Mouse (Mus musculus): ENCODE data around the gene Tnfrsf13c.

Tnfrsf13c gene

DNA sequence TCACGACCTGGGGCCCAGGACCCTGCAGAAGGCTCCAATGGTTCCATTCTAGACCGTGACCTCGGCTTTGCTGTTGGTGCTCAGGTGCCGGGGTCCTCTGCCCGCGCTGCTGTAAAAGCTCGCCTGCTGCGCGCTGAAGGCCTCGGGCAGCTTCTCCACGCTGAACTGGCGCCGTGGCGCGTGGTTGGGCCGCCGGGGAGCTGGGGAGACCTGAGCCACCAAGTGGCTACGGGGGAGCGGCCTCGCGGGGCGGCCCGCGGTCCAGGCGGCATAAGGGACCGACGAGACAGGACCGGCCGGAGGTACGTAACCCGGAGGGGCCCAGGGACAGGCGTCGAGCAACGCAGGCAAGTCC is 17.1 kb downstream of the Tnfrsf13c start:
- peak in 1 of 2 experiments; percentile 38 for DNase-seq

GRCm38 (mm10) chr15:82206365-82207104 is 17.6 kb downstream of the Tnfrsf13c start:
- DNase-seq: peak; percentile 96 to 98

GRCm38 (mm10) chr15:82204680-82205371 is 19.3 kb downstream of the Tnfrsf13c start:
- no peak for DNase-seq

- DNase-seq: peak; percentile 76 to 82
Measured at GRCm38 (mm10) chr15:82203611-82204351, 20.4 kb downstream of the Tnfrsf13c start.

GRCm38 (mm10) chr15:82203090-82203489 is 21.1 kb downstream of the Tnfrsf13c start:
- peak in 1 of 2 experiments; percentile 28 for DNase-seq

DNA sequence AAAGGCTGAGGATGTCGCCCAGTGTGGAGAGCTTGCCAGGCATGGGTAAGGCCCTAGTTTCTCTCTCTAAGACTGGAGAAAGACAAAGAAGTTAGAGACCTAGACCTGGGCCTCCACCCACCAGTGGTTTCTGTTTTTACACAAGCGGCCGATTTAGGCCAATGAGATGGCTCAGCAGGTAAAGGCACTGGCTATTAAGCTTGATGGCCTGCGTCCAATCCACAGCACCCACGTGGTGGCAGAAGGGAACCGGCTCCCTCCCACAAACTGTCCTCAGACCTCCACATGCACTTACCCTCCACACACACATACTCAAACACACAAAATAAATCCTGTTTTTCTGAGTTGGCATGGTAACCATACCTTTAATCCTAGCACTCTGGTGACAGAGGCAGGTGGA is 22.1 kb downstream of the Tnfrsf13c start:
- peak; percentile 38 to 44 for DNase-seq

DNA sequence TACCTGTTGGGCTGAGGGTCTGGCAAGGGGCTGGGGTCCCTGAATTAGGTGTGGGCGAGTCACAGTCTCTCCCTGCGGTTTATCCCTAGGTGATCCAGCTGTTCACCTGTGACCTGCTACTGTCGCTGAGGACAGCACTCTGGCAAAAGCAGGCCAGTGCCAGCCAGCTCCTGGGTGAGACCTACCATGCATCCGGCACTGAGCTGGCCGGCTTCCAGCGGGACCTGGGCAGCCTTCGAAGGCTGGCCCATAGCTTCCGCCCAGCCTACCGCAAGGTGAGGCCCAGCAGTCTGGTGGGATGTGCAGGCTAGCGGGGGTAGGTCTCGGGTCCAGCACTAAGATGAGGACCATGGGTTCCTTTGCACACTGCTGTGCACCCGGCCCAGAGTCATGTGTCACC is 24.6 kb downstream of the Tnfrsf13c start:
- DNase-seq: peak in 1 of 2 experiments; percentile 56

GRCm38 (mm10) chr15:82198342-82198741 is 25.8 kb downstream of the Tnfrsf13c start:
- DNase-seq: no peak

GRCm38 (mm10) chr15:82197937-82198336 is 26.2 kb downstream of the Tnfrsf13c start:
- DNase-seq: no peak

- no peak for DNase-seq
Measured at GRCm38 (mm10) chr15:82197246-82197750, 26.9 kb downstream of the Tnfrsf13c start.

- peak; percentile 52 to 56 for DNase-seq
Measured at GRCm38 (mm10) chr15:82196300-82196699, 27.9 kb downstream of the Tnfrsf13c start.

DNA sequence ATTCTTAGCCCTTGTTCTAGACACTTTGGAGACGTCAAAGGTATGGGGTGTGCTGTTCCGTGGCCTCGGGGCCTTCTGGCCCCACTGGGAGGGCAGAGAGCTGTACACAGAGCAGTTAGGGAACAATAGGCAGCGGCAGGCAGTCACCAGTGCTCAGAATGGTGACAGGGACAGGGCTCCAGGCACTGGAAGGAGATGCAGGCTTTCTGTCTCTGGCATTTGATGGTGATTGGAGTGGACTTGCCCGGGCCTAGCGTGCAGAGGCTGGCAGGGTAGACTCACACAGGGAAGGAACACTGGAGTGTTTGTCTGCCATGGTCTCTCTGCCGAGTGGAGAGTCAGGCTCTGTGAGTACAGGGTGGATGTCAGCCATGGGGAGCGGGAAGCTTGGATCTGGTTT is 31.6 kb downstream of the Tnfrsf13c start:
- DNase-seq: no peak

- peak; percentile 39 to 52 for DNase-seq
Measured at GRCm38 (mm10) chr15:82188481-82189240, 35.5 kb downstream of the Tnfrsf13c start.

GRCm38 (mm10) chr15:82187924-82188323 is 36.2 kb downstream of the Tnfrsf13c start:
- DNase-seq: no peak

- DNase-seq: no peak
Measured at GRCm38 (mm10) chr15:82187401-82187800, 36.8 kb downstream of the Tnfrsf13c start.

DNA sequence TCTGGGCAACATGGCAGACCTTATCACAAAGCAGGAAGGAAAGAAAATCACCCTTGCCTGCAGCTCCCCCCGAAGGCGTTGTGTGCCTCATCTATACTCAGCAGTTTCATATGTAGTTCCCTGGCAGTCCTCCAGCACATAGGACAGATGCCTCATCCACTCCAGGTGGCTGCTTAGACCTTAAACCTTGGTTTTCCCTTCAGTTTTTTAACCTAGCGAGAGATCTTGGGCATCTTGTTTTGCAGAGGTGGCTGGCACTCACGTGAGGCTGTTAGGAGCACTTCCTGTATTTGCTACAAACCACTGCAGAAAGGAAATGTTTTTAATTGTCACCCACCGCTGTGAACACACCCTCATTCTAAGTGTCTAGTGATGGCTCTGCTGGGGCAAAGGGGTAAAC is 37.2 kb downstream of the Tnfrsf13c start:
- no peak for DNase-seq

GRCm38 (mm10) chr15:82186131-82186530 is 38.0 kb downstream of the Tnfrsf13c start:
- DNase-seq: no peak

DNA sequence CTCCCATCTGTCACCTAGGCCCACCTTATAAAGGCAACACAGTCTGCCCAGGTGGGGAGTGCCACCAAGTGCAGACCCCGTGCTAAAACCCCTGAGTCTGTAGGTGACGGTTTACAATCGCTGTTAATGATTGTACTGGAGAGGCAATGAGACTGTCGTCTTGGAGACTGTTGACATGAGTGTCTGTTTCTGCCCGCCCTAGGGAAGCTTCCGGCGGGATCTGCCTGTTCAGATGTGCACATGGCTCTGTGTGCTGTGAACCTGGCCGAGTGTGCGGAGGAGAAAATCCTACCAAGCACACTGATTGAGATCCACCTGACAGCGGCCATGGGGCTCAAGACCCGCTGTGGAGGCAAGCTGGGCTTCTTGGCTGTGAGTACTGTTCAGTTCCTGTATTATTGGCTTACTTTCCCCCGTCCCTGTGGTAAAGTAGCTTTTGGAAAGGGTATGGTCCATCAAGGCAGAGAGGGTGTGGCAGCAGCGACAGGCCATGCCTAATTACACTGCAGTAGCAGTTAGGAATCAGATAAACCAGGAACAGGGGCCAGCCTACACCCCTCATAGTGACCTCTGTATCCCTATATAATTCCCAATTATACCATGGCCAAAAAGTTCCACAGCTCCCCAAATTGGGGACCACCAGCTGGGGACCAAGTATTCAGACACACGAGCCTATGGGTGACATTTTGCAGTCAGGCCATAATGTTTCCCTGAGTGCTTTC is 38.9 kb downstream of the Tnfrsf13c start:
- no peak for DNase-seq

- no peak for DNase-seq
Measured at GRCm38 (mm10) chr15:82184656-82185055, 39.5 kb downstream of the Tnfrsf13c start.

- no peak for DNase-seq
Measured at GRCm38 (mm10) chr15:82184183-82184582, 40.0 kb downstream of the Tnfrsf13c start.

GRCm38 (mm10) chr15:82183596-82183995 is 40.6 kb downstream of the Tnfrsf13c start:
- DNase-seq: no peak

DNA sequence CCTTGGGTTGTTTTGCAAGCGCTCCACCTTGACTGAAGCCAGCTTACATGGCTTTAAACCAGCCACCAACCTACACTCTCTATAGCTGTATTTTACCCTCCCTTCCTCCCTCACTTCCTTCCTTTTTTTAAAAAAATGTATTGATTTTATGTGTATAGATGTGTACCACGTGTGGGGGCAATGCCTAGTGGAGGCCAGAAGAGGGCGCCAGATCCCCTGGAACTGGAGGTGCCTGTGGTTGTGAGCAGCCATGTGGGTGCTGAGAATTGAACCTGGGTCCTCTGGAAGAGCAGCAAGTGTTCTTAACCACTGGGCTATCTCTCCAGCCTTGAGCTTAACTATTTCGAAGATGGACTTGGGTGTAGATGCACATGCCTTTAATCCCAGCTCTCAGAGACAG is 41.9 kb downstream of the Tnfrsf13c start:
- DNase-seq: no peak

Data from cerebellum, postnatal 36 days (tissue).